Mouse (Mus musculus): ENCODE measurements around the gene Gm49388. TPM values are rescaled to one million over a fixed set of nuclear protein-coding genes. Genes with fewer than 3 reads are reported as not detected.

Gene Gm49388
- polyA plus RNA-seq, 1 experiment, result not detected

GRCm38 (mm10) chr7:127813821-127814220 is 28.4 kb downstream of the Gm49388 start:
- no peak for TF ChIP-seq CTCF (IDR thresholded peaks at IDR 0.05; ENCODE audit: borderline replicate concordance, insufficient read depth, low read length)
- no peak for TF ChIP-seq POLR2A (IDR thresholded peaks at IDR 0.05; ENCODE audit: low read depth, low read length)
- Histone ChIP-seq H3K4me3 (ENCODE audit: insufficient read depth, low read length) (no peak overlapping the region), H3K27ac (ENCODE audit: insufficient read depth, low read length) (no peak overlapping the region), H3K4me1 (ENCODE audit: control insufficient read depth, insufficient read depth, low read length) (no peaks in the 10 kb centered on the region)

GRCm38 (mm10) chr7:127814241-127814921 is 29.0 kb downstream of the Gm49388 start:
- H3K4me1 ChIP-seq (ENCODE audit: control insufficient read depth, insufficient read depth, low read length), result no peaks in the 10 kb centered on the region
- no peak for TF ChIP-seq CTCF (IDR thresholded peaks at IDR 0.05; ENCODE audit: borderline replicate concordance, insufficient read depth, low read length)
- TF ChIP-seq POLR2A (IDR thresholded peaks at IDR 0.05; ENCODE audit: low read depth, low read length), result no peak
- H3K4me3 ChIP-seq (ENCODE audit: insufficient read depth, low read length), result no peak overlapping the region
- H3K27ac ChIP-seq (ENCODE audit: insufficient read depth, low read length), result no peak overlapping the region

- TF ChIP-seq POLR2A (IDR thresholded peaks at IDR 0.05; ENCODE audit: low read depth, low read length), result no peak
- Histone ChIP-seq H3K4me3 (ENCODE audit: insufficient read depth, low read length) (no peak overlapping the region), H3K4me1 (ENCODE audit: control insufficient read depth, insufficient read depth, low read length) (no peaks in the 10 kb centered on the region), H3K27ac (ENCODE audit: insufficient read depth, low read length) (no peak overlapping the region)
Measured at GRCm38 (mm10) chr7:127815116-127815665, 29.8 kb downstream of the Gm49388 start.

- no peak for TF ChIP-seq CTCF (IDR thresholded peaks at IDR 0.05; ENCODE audit: borderline replicate concordance, insufficient read depth, low read length)
- TF ChIP-seq POLR2A (IDR thresholded peaks at IDR 0.05; ENCODE audit: low read depth, low read length), result no peak
- H3K4me3 ChIP-seq (ENCODE audit: insufficient read depth, low read length), result no peak overlapping the region
- H3K27ac ChIP-seq (ENCODE audit: insufficient read depth, low read length), result no peak overlapping the region
- no peaks in the 10 kb centered on the region for H3K4me1 ChIP-seq (ENCODE audit: control insufficient read depth, insufficient read depth, low read length)
Measured at GRCm38 (mm10) chr7:127815954-127816821, 30.8 kb downstream of the Gm49388 start.

GRCm38 (mm10) chr7:127817053-127817452 is 31.6 kb downstream of the Gm49388 start:
- TF ChIP-seq POLR2A (IDR thresholded peaks at IDR 0.05; ENCODE audit: low read depth, low read length) (no peak), CTCF (IDR thresholded peaks at IDR 0.05; ENCODE audit: borderline replicate concordance, insufficient read depth, low read length) (no peak)
- Histone ChIP-seq H3K27ac (ENCODE audit: insufficient read depth, low read length) (no peak overlapping the region), H3K4me3 (ENCODE audit: insufficient read depth, low read length) (no peak overlapping the region), H3K4me1 (ENCODE audit: control insufficient read depth, insufficient read depth, low read length) (no peaks in the 10 kb centered on the region)

GRCm38 (mm10) chr7:127817776-127818175 is 32.4 kb downstream of the Gm49388 start:
- TF ChIP-seq CTCF (IDR thresholded peaks at IDR 0.05; ENCODE audit: borderline replicate concordance, insufficient read depth, low read length) (no peak), POLR2A (IDR thresholded peaks at IDR 0.05; ENCODE audit: low read depth, low read length) (no peak)
- no peaks in the 10 kb centered on the region for H3K4me1 ChIP-seq (ENCODE audit: control insufficient read depth, insufficient read depth, low read length)
- no peak overlapping the region for H3K27ac ChIP-seq (ENCODE audit: insufficient read depth, low read length)
- no peak overlapping the region for H3K4me3 ChIP-seq (ENCODE audit: insufficient read depth, low read length)

- Histone ChIP-seq H3K4me1 (ENCODE audit: control insufficient read depth, insufficient read depth, low read length) (no peaks in the 10 kb centered on the region), H3K27ac (ENCODE audit: insufficient read depth, low read length) (no peak overlapping the region), H3K4me3 (ENCODE audit: insufficient read depth, low read length) (no peak overlapping the region)
- TF ChIP-seq POLR2A (IDR thresholded peaks at IDR 0.05; ENCODE audit: low read depth, low read length) (no peak), CTCF (IDR thresholded peaks at IDR 0.05; ENCODE audit: borderline replicate concordance, insufficient read depth, low read length) (no peak)
Measured at GRCm38 (mm10) chr7:127820836-127821509, 35.6 kb downstream of the Gm49388 start.

GRCm38 (mm10) chr7:127822494-127822893 is 37.1 kb downstream of the Gm49388 start:
- no peaks in the 10 kb centered on the region for H3K4me1 ChIP-seq (ENCODE audit: control insufficient read depth, insufficient read depth, low read length)
- no peak overlapping the region for H3K4me3 ChIP-seq (ENCODE audit: insufficient read depth, low read length)
- TF ChIP-seq CTCF (IDR thresholded peaks at IDR 0.05; ENCODE audit: borderline replicate concordance, insufficient read depth, low read length), result no peak
- no peak for TF ChIP-seq POLR2A (IDR thresholded peaks at IDR 0.05; ENCODE audit: low read depth, low read length)
- no peak overlapping the region for H3K27ac ChIP-seq (ENCODE audit: insufficient read depth, low read length)

Data from embryonic fibroblast, embryonic 13.5 days (primary cell).